Mouse (Mus musculus) thymus, adult 2 months (tissue): Measurements from ENCODE around the gene Nfil3.

Experiments used
- CTCF ChIP-seq: fragments of 200-500 bp; IDR thresholded peaks from 2 replicates; pipeline ENCODE4 v1.5.1; 2012; ENCODE audit warnings: mild to moderate bottlenecking, control low read depth, low read length, moderate library complexity, borderline replicate concordance; ENCODE audit not compliant: control insufficient read depth, poor library complexity, insufficient read depth; ENCODE audit errors: extremely low read depth
- POLR2A ChIP-seq: fragments of 200-500 bp; IDR thresholded peaks from 2 replicates; pipeline ENCODE4 v1.6.1; 2012; ENCODE audit warnings: mild to moderate bottlenecking, low read length, control low read depth, moderate library complexity; ENCODE audit not compliant: control insufficient read depth, poor library complexity, insufficient read depth; ENCODE audit errors: extremely low read depth

DNA sequence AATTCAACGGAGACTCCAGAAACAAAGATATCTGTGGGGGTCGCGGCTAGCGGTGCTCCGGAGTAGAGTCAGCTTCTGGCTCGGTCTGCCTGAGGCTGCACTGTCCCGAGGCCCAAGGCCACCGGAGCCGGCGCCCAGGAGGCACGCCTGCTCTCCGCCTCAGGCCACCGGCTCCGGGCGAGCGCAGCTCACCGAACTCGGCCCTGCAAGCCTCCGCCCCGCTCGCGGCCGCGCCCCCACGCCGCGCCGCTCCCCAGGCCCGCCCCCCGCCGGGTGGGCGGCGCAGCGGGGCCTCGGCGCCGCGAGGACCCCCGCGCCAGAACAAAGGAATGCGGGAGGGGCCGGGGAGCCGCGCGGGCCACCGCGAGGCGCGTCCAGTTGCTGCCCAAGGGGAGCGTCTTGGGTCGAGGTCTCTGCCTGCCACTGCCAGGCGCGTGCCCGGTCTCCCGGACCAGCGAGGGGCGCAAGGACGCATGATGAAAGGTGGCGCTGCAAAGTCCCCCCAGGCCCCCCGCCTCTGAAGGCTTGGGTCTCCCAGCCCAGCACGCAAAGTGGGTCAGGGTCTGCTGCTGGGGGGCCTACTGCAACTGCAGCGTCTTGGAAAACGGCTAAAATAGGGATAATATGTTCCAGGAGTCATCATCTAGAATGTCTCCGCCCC, 2.4 kb downstream of the Nfil3 start:
- TF ChIP-seq CTCF (no peak), POLR2A (no peak)
